Mouse (Mus musculus): ENCODE data around the gene Drd4.

The Drd4 gene

DNA sequence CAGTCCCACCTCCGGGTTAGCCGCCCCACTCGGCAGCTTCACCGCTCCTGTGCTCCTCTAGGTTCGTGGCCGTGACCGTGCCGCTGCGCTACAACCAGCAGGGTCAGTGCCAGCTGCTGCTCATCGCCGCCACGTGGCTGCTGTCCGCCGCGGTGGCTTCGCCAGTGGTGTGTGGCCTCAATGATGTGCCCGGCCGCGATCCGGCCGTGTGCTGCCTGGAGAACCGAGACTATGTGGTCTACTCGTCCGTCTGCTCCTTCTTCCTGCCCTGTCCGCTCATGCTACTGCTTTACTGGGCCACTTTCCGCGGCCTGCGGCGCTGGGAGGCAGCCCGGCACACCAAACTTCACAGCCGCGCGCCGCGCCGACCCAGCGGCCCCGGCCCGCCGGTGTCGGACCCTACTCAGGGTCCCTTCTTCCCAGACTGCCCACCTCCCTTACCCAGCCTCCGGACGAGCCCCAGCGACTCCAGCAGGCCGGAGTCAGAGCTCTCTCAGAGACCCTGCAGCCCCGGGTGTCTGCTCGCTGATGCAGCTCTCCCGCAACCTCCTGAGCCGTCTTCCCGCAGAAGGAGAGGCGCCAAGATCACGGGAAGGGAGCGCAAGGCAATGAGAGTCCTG lies 2.2 kb downstream of the Drd4 start:
- DNase-seq = no peak

DNA sequence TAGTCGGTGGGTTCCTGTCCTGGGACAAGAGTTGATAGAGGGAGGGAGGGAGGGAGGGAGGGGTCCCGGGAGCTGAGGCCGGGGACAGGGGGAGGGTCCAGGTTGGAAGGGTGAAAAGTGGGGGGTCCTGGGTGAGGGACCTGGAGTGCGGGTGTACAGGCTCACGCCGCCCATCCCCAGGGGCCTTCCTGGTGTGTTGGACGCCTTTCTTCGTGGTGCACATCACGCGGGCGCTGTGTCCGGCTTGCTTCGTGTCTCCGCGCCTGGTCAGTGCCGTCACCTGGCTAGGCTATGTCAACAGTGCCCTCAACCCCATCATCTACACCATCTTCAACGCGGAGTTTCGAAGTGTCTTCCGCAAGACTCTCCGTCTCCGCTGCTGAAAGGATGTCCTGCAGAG lies 2.7 kb downstream of the Drd4 start:
- no peak for DNase-seq

DNA sequence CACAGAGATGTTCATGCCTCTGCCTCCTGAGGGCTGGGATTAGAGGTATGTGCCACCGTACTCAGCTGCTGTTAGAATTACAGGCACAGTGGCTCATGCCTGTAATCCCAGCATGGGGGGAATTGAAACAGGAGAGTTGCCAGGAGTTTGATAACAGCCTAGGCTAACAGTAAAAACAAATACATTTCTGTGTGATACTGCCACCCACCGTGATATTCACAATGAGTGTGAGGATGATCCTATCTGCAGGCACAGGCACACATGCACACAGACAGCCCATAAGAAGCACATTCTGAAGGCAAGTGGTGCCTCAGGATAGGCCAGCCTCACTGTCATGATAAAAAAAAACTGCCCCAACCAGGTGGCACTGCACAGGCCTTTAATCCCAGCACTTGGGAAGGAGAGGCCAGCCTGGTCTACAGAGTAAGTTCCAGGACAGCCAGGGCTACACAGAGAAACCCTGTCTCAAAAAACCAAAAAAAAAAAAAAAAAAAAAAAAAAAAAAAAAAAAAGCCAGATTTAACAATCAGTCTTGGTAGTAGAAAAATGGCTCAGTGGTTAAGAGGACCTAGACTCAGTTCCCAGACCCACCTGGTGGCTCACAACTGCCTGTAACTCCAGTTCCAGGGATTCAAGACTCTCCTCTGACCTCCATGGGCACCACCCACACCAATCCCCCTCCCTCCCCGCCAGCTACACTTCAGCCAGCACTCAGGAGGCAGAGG lies 6.3 kb downstream of the Drd4 start:
- DNase-seq = no peak

DNA sequence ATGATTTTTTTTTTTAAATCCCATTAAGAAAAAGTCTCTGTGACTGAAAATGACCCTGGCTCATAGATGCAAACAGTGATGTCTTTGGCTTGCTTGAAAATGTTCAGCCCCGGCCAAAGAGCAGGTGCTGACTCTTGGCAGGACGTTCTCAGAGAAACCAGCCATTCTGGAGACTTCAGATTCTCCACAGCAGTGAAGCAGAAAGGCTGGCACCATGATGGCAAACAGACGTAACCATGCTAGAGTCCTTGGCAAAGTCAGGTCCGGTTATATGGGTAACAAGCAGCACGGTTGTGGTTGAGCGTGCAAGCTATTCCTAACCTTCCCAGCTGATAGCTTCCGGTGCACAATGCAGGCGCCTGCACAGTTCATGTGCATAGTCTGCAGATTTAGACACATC lies 7.4 kb downstream of the Drd4 start:
- no peak for DNase-seq

DNA sequence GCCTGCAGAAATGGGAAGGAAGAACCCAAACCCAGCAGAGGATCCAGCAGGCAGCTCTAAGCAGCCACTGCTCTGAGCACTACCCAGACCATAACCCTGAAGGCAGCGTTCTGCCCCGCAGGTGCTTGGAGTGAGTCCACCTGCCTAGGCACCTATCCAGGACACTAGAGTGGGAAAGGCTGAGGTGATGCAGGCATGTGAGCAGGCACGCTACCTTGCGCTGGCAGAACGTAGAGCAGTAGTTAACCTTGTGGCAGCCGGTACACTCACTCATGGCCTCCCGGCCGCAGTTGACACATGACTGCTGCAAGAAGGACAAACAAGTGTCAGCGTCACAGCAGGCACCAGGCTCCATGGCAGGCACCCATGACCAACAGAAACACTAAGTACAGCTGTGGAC lies 9.6 kb downstream of the Drd4 start:
- no peak for DNase-seq

DNA sequence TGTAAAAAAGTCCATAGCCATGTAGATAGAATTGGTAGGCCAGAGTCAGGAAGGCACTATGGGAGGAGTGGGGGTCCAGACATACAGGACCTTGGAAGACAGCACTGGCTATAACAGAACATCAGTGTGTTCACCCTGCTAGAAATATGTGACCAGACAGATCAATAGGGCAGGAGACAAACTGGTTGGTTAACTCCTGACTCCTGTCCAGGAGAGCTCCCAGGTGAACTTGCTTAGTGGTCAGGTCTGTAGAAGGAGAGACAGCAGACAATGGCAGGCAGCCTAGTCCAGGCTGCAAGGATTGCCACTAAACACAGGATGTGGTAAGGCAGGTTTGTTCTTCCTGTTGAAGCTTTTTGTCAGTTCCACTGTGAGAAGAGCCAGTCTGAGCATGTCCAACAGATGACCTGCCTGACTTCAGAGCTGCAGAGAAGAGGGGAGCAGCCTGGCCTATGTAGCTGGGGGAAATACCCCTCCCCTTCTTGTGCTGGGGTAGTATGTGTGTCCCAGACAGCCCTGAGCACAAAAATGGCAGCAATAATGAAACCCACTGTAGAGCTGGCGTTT lies 11.0 kb downstream of the Drd4 start:
- DNase-seq = no peak

DNA sequence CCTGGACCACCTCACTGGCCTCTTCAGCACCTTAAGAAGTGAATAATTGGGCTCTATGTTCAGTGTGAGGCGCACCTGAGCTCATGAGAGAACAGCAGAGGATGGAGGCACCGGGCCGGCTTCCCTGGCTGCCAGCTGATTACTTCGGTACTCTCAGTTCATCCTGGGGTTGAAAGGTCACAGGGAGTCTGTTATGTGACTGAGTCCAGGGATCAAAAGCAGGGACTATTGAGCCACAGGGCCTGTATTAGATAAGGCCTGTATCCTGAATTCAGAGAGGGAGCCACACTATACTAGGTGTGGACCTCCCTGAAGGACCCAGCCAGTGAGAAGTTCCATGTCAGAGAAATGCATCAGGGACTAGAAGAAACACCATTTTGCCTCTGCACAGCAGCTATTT lies 12.7 kb downstream of the Drd4 start:
- DNase-seq = no peak

DNA sequence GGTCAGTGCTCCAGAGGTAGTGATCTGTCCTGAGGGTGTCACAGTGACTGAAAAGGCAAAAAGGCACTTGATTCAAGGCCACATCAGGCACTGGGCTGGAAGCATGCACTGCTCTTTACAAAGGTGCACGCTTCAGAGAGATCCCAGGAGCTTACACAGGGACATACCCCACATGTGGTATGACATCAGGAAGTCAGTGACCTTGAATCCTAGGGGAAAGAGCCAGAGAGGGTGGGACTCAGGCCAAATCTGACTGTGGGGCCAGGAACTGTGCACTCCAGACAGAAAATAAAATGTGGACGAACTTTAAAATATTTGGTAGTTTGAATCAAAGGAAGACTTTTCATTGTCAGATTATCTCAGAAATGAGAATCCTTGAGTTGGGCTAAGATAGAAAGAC lies 22.6 kb downstream of the Drd4 start:
- DNase-seq = no peak

DNA sequence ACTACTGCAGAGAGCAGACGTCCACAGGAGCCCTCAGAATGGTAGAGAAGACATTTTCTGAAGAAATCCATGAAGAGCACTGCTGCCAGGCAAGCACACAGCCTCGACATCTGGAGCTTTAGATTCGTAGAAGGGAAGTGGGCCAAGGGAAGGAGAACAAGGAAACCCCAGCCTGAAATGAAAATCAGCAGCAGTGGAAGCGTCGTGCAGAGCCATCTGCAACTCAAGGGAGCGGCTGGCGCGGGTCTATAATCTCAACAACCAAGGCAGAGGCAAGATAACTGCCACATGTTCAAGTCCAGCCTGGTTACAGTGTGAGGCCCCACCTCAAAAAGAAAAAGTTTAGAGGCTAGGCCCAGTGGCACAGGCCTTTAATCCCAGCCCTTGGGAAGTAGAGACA lies 23.3 kb downstream of the Drd4 start:
- no peak for DNase-seq

DNA sequence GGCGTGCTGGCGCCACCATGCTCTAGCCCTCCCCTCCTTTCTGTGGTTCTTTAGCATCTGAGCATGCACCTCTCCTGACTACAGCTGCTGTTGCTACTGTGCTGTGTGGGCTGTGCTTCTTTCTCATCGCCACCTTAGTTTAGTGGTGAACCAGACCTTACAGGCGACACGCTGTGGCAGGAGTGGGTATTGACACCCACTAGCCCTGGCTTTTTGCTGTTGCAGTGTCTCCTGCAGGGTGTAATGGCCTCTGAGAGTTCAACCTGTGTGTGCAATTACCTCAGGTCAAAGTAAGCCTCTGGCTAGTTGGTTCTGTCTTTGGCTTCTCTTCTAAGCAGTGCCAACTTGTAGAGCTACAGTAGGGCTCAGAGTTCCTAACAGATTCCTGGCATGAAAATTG lies 24.2 kb downstream of the Drd4 start:
- DNase-seq = peak; percentile 58

DNA sequence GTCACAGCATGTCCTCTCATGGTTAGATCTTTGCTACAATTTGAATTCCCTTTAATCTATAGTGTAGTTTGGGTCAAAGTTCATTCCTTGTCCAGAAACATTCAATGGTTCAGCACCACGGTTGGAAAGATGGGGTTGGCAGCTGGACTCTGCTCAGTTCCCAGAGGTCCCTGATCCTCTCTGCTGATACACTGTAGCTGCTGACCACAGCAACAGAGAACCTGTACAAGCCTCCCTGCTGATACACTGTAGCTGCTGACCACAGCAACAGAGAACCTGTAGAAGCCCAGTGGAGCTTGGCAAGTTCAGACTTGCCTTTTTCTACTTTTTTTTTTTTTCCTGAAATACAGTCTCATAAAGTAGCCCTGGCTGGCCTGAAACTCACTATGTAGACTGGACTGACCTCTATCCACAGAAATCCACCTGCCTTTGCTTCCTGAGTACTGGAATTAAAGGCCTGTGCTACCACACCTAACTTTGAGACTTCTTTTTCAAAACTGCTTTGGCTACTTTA lies 25.9 kb downstream of the Drd4 start:
- no peak for DNase-seq

DNA sequence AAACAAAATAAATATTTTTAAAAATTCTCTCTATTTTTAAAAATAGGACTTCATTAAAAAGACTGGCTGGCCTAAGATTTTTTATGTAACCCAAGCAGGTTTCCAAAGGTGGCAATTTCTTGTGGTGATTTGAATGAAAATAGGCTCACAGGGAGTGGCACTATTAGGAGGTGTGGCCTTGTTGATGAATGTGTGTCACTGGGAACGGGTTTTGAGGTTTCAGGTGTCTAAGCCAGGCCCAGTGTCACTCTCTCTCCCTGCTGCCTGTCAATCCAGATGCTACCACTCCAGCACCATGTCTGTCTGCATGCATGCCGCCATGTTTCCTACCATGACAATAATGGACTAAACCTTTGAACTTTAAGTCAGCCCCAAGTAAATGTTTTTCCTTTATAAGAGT lies 27.6 kb downstream of the Drd4 start:
- DNase-seq = no peak

DNA sequence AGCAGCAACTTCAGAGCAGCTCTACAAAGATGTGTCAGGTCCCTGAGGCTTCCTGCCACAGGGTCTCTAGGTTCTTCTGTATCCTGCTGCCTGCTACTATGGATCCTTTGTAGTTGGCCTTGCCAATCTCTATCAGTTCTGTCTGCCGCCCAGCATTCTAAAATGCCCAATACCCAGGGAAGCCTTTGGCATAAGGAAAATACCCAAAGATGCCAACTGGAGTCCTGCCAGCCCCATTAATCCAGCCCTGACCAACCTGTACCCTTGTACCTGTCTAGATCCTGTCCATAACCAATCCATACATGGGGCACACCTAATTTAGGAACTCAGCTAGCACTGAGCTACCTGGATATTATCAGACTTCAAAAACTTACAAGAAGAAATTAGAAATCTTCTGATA lies 32.9 kb downstream of the Drd4 start:
- no peak for DNase-seq

DNA sequence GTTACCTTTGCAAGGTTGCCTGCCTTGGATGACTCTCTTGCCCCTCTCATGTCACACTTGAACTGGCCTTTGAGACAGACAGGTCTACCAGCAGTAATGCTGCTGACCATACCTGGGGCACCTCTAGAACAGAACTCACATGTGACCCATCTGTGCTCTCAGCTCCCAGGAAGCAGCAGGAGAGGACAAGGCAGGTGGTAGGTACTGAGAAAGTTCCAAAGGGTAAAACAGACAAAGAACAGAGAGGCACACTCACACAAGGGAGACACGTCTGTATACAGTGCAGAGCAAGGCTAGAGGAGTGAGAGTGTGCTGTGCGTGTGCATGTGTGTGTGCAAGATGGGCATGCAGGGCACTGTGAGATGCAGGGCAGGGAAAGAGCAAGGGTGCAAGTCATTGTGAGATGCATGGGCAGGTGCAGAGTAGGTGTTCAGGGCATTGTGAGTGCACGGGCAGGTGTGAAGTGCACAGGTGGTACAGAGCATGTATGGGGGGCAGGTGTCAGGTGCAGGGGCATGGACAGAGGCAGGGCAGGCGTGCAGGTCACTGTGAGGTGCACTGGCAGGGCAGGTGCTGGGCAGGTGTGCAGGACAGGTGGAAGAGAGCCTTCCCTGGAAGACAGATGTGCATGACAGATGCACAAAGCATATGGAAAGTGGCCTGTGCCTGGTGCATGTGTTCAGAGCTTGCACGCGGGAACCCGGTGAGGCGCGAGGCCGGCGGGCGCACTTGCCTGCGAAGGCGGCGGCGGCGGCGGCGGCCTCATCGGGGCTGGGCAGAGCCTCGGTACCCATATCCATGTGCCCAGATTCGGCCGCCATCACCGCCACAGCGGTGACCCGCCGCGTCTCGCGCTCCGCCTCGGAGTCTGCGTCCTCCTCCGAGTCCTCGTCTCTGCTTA lies 35.0 kb downstream of the Drd4 start:
- no peak for DNase-seq

DNA sequence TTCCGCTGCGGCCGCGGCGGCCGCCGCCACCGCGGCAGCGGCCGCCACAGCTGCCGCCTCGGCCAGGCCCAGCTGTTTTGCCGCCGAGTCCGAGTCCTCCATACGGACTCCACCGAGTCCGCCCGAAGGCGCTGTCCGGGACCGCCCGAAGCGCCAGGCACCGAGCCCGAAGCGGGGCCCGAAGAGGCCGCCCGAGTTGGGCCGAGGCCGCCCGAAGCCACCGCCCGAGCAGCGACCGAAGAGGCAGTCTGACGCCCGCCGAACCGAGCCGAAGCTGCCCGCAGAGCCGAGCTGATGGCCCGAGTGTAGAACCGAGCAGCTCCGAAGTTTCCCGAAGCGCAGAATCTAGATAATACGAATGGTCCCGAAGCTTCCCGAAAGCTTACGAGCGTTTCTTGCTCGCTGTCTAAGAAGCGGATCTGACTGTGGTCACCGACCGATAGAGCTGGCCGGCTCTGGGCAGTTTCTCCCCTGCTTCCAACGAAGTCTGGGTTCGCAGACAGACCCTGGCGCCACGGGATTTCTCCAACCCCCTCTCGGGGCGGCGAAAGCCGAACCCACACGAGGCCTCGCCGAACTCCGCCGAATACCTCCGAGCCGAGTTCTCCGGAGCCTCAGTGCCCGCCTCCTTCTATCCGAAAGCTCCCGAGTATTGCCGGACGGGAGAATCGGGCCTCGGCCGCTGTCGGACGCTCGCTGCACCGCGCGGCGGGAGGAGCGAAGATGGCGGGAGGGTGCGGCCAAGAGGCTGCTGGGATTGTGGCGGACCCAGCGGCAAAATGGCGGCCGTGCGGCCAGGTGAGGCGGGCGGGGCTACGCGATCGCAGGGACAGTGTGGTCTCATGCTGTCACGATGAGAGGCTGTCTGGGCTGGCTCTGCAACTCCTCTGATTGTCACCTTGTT lies 35.9 kb downstream of the Drd4 start, which contains the start of the genes Deaf1 and Tmem80:
Gene Deaf1, minus strand, starts transcription at position 222 of the 904 bp plus-strand sequence.
Gene Tmem80, plus strand, starts transcription at position 271 of the 904 bp plus-strand sequence.
- DNase-seq = peak; percentile 98

DNA sequence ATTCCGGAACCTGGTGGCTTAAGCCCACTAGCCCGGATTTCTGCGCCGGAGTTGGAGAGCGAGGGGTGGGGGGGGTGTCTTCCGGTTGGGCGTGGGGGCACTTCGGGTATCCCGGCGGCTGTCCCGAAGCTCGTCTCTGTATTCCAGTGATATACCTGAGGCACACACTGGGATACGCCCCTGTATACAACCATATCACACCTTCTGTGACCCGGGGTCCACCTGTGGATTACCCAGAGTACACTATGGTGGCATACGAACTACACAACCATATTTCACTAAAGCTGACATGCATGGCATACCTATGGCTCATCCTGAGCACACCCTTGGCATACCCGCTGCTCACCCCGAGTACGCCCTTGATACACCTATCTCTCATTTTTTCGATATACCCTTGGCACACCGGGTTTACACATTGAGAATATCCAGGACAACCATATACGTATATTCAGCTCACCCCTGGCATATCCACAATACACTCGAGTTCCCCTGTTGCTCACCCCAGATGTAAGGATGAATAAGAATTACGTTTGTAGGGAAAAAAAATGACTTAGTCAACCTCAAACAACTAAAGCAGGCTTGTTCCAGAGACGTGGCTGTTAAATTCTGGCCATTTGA lies 36.7 kb downstream of the Drd4 start:
- no peak for DNase-seq

DNA sequence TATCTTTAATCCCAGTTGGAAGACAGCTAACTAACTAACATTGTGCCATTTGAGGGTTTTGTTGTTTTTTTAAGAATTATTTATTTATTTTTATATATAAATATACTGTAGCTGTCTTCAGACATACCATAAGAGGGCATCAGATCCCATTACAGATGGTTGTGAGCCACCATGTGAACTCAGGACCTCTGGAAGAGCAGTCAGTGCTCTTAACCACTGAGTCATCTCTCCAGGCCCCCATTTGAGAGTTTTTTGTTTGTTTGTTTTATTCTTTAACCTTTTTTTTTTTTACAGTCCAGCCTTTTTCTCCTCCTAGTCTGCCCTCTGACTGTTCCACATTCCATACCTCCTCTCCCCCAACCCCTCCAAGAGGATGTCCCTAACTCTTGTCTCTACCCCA lies 38.9 kb downstream of the Drd4 start:
- no peak for DNase-seq

DNA sequence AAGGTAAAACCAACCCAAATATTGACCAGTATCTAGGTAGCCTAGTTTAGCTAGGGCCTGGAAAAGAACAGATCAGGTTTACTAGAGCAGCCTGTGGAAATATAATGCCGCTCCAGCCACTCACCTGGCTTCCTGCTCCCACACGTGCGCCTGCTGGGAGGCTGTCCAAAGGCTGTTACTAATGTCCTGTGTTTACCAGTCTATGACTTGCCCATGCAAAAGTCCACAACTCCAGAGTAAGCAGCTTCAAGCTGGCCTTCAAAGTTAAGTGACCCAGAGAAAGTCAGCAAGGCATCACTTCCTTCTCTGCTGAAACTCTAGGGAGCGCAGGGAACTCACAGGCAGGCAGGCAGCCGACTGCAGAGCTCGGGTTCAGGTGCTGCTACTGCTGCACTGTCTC lies 40.2 kb downstream of the Drd4 start:
- DNase-seq = no peak

DNA sequence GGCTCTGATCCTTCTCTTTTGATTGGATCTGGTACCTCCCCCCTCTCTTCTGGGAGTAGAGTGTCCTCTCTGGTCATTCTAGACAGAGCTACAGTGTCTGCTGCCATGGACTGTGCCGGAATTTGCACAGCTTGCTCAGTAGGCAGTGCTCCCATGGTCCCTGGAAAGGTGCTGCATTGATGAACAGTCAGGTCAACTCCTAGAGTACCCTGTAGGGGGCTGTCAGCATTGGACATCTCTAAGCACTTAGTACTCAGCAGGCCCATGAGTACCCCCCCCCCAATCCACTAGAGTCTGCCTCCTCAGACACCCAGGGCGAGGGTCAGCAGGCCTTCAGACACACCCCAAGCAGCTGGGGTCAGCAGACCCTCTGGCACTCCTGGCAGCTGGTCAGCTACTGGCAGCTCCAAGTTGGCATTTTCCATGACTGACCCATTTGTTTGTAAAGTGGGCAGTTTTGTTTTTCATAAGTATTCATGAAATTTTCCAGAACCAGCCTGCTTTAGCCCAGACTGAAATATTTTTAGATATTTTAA lies 43.3 kb downstream of the Drd4 start:
- no peak for DNase-seq

DNA sequence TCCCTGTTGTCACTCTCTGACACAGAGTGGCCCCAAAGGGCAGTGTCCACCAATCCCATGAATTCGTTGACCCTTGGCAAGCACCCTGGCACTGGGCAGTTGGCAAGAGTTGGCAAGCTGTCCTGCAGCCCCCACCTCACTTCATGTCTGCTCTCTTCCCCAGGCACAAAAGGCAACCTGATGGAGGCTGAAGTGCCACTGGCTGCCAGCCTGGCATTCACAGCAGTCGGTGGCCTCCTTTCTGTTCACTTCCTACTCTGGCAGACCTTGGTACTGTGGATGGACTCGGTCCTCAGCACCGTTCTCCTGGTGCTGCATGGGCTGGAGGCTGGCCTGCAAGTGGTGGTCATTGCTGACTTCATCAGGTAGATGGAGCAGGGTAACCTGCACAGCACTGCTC lies 43.9 kb downstream of the Drd4 start:
- no peak for DNase-seq

DNA sequence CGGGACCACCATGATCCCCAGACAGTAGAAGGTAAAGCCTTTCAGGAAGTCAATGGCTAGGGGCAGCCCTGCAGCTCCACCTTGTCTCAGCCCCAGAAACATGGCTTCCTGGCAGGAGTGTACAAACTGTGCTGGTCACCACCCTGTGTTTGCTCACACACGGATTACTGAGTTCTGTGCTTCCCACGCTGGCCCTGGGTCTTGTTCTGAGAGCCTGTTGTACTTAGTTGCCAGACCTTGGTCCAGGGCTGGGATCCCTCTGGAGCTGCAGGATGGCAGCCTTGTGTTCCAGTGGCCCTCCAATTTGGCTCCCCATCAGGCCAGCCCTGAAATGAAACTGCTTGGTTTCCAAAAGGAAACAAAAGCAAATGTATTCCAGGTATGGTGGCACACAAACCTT lies 44.5 kb downstream of the Drd4 start:
- no peak for DNase-seq

All from right cerebral cortex, adult 18-20 months (tissue).